Mouse (Mus musculus): ENCODE data around the gene Ttc17. TPM values are rescaled to one million over a fixed set of nuclear protein-coding genes. Genes with fewer than 3 reads are reported as not detected.
"Not testable (repeated sequence)": the region's sequence is repeated elsewhere in the genome, so short reads cannot be mapped to it uniquely, and the experiment has no call there.

Ttc17 gene
- 10 to 100 TPM; 31.5 to 57.4 TPM for total RNA-seq (2021)
- 14.0 and 18.0 TPM in 2 replicates for polyA plus RNA-seq (2012; rRNA removed)
- long read RNA-seq, full-length matches to known transcripts: 9 of 18 reads
- long read RNA-seq, partial matches to known transcripts: 2 of 18 reads
- long read RNA-seq, other reads (novel, unspliced or antisense): 7 of 18 reads

GRCm38 (mm10) chr2:94406083-94406957, at the start of gene Ttc17:
Gene Ttc17 (minus strand): TSS chr2:94406689.
- DNase-seq: peak; percentile 95

DNA sequence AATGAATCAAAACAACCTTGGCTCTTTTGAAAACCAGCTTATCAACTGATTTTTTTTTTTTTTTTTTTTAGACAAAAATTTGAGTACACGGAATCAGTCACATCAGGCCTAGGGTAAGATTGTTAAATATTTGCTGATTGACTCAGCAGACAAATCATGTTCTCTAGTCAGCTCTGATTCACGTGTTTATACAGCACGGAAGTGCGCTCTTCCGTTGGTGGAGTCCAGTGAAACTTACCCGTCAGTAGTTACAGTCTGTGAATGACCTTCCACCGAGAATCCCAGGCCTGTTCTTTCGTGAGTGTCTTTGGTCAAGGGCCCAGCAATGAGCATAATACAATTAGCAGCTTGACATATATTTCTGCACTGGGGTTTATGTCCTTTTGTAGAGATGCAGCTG, 43.2 kb upstream of the Ttc17 start:
- no peak for DNase-seq

DNA sequence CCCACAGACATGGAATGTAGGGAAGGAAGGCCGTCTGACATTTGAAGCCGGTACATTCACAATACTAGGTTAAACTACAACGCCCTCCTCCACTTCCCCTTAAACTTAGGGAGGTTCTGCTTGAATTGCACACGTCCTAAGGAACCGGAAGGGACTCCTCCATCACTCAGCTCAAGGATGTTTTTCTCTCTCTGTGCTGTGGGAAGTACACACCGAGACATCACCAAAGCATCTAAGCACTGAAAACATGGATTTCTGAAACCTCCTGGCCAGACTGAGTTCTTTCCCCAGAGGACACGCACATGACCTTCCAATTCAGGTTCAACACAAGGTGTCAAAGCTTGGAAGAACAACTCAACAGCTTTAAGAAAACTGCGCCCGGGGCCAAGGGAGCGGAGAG, 30.5 kb upstream of the Ttc17 start:
- peak; percentile 30 for DNase-seq

DNA sequence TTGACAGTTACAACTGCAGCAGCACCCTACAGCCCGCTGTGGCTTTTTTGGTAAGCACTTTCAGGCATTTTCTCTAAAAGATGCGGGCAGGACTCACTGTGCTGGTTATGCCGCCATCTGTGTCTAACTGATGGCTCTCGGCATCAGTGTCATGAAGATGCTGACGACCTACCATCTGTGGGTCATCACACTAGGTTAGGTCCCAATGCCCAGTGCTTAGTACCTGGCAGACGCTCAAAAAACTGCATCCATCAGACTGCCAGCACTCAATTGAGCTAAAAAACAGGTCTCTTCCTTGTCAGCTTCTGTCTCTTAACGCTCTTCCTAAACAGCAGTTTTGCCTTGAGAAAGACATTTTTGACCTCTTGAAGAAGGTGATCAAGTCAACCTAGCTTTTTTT, 29.0 kb upstream of the Ttc17 start:
- no peak for DNase-seq

- DNase-seq: no peak
Observed at GRCm38 (mm10) chr2:94434833-94435232, 28.3 kb upstream of the Ttc17 start.

DNA sequence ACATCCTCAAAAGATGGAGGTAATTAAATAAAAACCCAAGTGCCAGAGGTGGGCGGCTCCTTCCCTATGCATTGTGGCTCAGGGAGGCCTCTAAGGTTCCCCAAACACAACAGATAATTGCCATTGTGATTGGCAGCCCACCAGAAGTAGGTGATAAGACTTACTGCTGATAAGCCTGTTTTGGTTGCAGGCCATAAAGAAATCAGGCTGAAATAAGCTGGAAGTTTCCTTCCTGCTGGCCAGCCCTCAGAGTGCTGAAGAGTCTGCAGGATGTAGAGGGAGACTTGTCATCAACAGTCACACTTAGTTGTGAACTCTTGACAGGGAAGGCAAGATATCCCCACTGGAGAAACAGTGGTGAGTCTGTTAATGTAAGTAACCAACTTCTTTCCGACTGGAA, 25.7 kb upstream of the Ttc17 start:
- no peak for DNase-seq

GRCm38 (mm10) chr2:94428456-94428855, 22.0 kb upstream of the Ttc17 start:
- DNase-seq: no peak

GRCm38 (mm10) chr2:94407441-94407840, 952 bp upstream of the Ttc17 start:
- DNase-seq: no peak

DNA sequence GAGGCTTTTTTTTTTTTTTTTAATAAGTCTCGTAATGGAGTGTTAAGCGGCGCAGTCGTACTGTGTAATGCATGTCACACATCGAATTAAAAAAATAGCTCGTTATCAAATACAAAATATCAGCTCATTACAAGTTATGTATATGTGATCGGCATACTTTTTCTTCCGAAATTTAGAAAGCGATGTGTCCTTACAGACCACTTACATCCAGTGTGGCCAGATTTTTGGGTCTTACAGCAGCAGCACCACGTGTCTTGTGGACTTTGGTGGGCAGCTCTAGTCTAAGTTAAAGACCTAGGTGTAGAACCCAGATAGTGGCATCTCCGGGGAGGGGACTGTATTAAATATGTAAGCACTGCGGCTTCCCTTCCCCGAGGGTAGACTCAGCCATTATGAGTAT, 532 bp upstream of the Ttc17 start:
- DNase-seq: no peak

- DNase-seq: no peak
Observed at GRCm38 (mm10) chr2:94405397-94406082, 949 bp downstream of the Ttc17 start.

DNA sequence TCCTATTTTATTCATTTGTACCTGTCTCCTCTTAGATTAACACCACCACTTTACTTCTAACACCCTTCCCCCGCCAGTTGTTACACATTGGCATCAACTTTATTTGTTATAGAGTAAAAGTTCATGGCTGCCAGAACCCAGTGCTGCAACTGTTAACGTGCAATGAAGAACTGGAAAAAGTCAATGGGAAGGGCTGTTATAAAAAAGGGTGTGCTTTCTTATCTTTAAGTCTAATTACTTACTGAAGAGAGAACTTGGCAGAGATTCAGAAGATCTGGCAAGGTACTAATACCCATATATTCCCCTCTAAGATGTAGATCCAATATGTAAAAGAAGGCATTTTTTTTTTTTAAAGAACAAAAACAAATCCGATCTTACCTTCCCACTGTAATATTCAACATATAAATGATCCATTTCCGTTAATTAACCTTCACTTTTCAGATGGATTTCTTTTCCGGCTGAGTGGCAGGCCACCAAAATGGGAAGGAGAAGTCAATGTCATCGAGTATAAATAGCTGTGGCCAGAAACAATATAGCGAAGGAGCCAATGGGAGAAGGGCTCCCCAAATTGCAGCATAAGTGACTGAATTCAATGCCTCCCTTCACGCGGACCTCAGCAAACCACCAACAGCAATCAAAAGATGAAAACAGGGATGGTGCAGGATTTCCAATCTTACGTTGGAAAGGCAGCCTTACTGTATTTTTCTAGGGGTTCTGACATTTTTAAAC, 1.8 kb downstream of the Ttc17 start:
- no peak for DNase-seq

GRCm38 (mm10) chr2:94402561-94402960, 3.9 kb downstream of the Ttc17 start:
- no peak for DNase-seq

DNA sequence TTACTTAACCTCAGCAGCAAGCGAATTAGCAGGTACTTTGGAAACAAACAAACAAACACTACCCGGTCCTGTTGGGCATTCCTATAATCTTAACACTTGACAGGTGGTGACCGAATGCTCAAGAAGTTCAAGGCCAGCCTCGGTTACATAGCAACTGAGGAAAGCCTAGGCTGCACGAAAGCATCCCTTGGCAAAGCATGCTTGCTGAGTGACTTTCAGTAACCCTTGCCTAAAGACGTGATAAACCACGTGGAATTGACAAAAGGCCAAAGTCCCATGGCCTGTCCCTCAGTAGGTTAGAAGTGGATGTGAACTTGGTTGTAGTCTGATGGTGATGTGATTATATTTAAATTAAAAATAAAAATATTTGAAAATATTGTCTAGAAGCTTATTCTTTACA, 4.4 kb downstream of the Ttc17 start:
- DNase-seq: no peak

DNA sequence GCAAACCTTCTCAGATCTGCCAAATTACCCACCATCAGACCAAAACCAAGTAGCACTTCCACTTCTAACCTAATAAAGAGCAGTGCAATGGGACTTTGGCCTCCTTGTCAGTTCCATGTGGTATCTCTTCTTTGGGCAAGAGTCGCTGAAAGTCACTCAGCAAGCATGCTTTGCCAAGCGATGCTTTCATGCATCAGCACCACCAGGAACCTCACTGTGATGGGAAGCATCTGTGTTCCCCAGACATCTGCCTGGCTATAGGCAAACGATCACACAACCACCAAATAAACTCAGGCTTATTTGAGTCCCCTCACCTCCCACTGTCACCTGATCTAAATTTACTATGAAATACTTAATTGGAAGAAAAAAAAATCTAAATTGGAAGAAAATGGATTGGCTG, 5.5 kb downstream of the Ttc17 start:
- no peak for DNase-seq

DNA sequence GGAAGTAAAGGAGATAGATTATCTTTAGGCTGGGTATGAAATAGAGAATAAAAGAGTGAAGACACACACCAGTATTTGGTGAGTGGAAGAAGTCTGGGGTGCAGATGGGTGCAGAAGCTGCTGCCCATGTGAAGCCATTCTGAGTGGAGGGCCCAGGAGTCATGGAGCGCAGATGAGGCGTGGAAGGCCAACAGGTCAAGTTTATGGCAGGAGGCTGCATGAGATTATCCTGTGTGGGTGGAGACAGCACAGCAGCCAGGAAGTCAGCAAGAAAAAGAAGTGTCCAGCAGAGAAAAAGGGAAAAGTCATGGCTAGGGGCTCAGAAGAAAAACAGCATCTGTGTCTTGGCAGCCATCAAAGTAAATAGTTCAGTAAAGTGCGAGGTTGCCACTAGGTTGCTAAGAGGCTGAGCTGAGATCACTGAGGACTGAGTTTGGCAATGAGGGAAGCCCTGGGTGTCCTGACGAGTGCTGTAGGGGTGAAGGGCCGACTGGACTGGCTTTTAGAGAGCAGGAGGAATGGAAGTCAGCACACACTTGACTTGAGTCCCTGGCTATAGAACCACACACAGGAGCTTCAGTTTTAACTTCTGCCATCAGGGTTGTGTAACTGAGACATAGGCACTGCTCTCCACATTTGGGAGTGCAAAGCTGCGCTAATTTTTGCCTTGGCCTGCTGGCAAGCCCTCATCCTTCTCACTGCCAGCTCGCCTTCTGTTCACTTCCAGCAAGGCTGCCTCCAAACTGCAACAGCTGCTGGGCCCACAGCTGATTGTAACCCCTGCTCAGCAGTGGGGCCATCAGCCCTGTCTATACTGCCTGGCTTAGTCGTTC, 8.1 kb downstream of the Ttc17 start:
- peak; percentile 30 for DNase-seq

GRCm38 (mm10) chr2:94397453-94397852, 9.0 kb downstream of the Ttc17 start:
- no peak for DNase-seq

GRCm38 (mm10) chr2:94396325-94396724, 10.2 kb downstream of the Ttc17 start:
- no peak for DNase-seq

DNA sequence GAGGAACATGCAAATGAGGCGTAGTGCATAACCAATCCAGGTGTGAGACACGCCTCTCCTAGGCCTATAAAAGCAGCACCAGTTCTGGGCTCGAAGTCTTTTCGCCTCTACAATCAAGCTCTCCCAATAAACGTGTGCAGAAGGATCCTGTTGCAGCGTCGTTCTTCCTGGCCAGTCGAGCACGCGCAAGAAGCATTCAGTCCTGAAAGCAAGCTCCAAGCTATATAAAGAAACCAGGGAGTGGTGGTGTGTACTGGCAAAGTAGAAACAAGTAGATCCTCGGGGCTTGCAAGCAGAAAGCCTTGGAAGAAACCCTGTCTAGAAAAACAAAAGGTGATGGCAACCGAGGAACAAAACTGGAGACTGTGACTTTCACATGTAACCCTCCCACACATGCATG, 15.4 kb downstream of the Ttc17 start:
- not testable (repeated sequence) for DNase-seq

- peak; percentile 61 for DNase-seq
Observed at GRCm38 (mm10) chr2:94389000-94389399, 17.5 kb downstream of the Ttc17 start.

DNA sequence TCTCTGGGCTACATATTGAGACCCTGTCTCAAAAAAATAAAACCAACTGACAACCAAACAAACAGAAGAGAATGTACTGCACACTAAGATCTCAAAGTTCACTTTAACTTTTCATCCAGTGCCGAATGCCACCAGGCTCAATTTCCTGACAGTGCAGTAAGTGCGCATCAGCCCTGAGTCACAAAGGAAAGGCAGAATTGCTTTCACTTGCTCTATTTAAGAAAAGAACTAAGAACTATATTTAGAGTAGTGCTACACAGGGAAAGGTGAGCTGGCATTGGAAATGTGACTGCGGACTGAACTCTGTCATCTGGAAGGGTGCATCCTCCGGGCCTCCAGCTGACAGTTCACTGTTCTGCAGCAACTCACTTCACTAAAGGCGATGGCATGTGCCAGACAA, 18.6 kb downstream of the Ttc17 start:
- no peak for DNase-seq

GRCm38 (mm10) chr2:94384483-94384882, 22.0 kb downstream of the Ttc17 start:
- DNase-seq: not testable (repeated sequence)

All from adrenal gland, adult 2 months (tissue).